Comparison of ENCODE assay signal across 10 mouse cellular contexts in the genomic region with DNA sequence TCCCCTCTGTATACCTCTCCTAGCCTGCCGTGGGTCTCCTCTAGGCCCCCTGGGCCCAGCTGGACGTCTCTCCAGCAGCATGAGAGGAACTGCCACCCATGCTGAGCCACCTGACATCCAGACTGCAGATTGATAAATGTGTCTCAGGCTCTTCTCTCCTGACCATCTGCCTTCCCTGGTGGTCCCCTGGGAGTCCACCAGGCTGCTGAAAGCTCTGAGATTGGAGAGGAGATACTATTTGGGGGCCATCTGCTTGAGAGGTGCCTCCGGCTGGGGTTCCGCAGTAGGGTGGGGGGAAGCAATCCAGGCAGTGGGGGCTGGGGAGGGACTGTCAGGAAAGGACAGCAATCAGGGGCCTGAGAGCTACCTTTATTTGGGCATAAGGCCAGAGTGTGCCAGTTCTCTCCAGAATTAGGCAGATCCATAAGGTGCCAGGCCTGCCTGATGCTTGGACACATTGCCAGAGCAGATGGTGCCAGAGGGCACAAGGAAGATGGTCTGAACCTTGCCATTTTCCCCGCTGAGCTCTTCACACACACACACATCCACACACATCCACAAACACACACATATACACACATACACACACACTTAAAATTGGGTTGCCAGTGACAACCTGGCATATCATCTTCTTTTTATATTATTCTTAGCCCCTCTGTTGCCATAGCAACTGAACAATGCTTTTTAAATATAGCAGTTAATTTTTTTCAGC.
A peak's percentile ranks its signal among the peaks of the same experiment; 100 is the strongest.
DNase-seq lines count a peak whose midpoint lies in the region; ATAC-seq and TF ChIP-seq lines count a peak whose summit lies in the region.
"Had no signal": no experiment of that assay in that cellular context is flagged by ENCODE, and none has a peak within 500 bp of the region (broad histone marks: within the 10 kb centered on the region; RNA-seq: fewer than 3 reads in every experiment).

No protein-coding gene starts in this region.

- H3K27ac ChIP-seq in liver, postnatal 0 days (ENCODE audit: low read depth), result no peak overlapping the region
- H3K27ac ChIP-seq in neural tube, embryonic 15.5 days (replicated peaks), result peak overlapping the region; percentile 54

- peak; percentile 26 for DNase-seq in liver, postnatal 0 days
- no peak for DNase-seq in liver
- DNase-seq in cerebellum, postnatal 14 days, result peak; percentile 86 to 89
- DNase-seq in layer of hippocampus, adult 8-10 months (ENCODE audit: low spot score in 2 of 2), result peak; percentile 55 to 66
- no peak for DNase-seq in thymus, postnatal 36 days
- DNase-seq in ovary, postnatal 10 days (ENCODE audit: low spot score), result no peak
- DNase-seq: embryo, embryonic 11 days; heart, postnatal 36 days had no signal

- no peaks in the 10 kb centered on the region for H3K27me3 ChIP-seq in liver, postnatal 0 days (ENCODE audit: insufficient read depth, low read length)
- H3K27me3 ChIP-seq in neural tube, embryonic 15.5 days (replicated peaks), result no peaks in the 10 kb centered on the region

- no peaks in the 10 kb centered on the region for H3K9me3 ChIP-seq in liver, postnatal 0 days (ENCODE audit: low read length)
- H3K9me3 ChIP-seq in neural tube, embryonic 15.5 days (replicated peaks), result no peaks in the 10 kb centered on the region

- ATAC-seq in liver, postnatal 0 days, result peak; percentile 31; the same call in 1 of the 2 replicates
- 0 out of 2 replicates have a peak, but pooled peaks have one; percentile 6 for ATAC-seq in neural tube, embryonic 15.5 days (ENCODE audit: low FRiP score)
- ATAC-seq in erythroid progenitor cell, adult 5-6 weeks (replicated peaks; ENCODE audit: low FRiP score, poor library complexity, severe bottlenecking), result no peak

- no peaks in the 10 kb centered on the region for H3K36me3 ChIP-seq in liver, postnatal 0 days (replicated peaks; ENCODE audit: insufficient read depth, low read length)
- H3K36me3 ChIP-seq in neural tube, embryonic 15.5 days, result no peaks in the 10 kb centered on the region

- H3K4me1 ChIP-seq in liver, postnatal 0 days (ENCODE audit: insufficient read depth), result no peaks in the 10 kb centered on the region
- H3K4me1 ChIP-seq in neural tube, embryonic 15.5 days, result peaks cover 27% of the 10 kb centered on the region

- no peak overlapping the region for H3K4me2 ChIP-seq in liver, postnatal 0 days (ENCODE audit: low read depth, low read length)
- H3K4me2 ChIP-seq in neural tube, embryonic 15.5 days, result no peak overlapping the region

- TF ChIP-seq EP300 in liver, postnatal 0 days (IDR thresholded peaks at IDR 0.05; ENCODE audit: low read depth), result no peak

- 52% methylated on average over 5 of the region's 5 CpGs for WGBS in liver, postnatal 0 days (ENCODE audit: insufficient replicate concordance)
- WGBS in neural tube, embryonic 15.5 days, result 26% methylated on average over 5 of the region's 5 CpGs

- H3K4me3 ChIP-seq in liver, postnatal 0 days (ENCODE audit: low read depth, low read length), result no peak overlapping the region
- H3K4me3 ChIP-seq in neural tube, embryonic 15.5 days (replicated peaks), result no peak overlapping the region

- H3K9ac ChIP-seq in liver, postnatal 0 days (replicated peaks), result no peak overlapping the region
- 0 out of 2 replicates have a peak overlapping the region, but pooled peaks have one; percentile 7 for H3K9ac ChIP-seq in neural tube, embryonic 15.5 days (replicated peaks)

- no peak for TF ChIP-seq CTCF in liver, postnatal 0 days (IDR thresholded peaks at IDR 0.05; ENCODE audit: low read depth)

Comparison
In these comparisons a context has a peak if more than half of its experiments do, and no peak if none do; other contexts are left out.
1. DNase-seq: peak in liver, postnatal 0 days (single experiment), cerebellum, postnatal 14 days (2 of 2) and layer of hippocampus, adult 8-10 months (2 of 2); none in liver (single experiment), thymus, postnatal 36 days (0 of 2) and ovary, postnatal 10 days (single experiment).